Mouse (Mus musculus): Measurements from ENCODE around the gene Bicral. TPM values are rescaled to one million over a fixed set of nuclear protein-coding genes. Genes with fewer than 3 reads are reported as not detected.
A peak's percentile ranks its signal among the peaks of the same experiment; 100 is the strongest.
"Not testable (repeated sequence)": the region's sequence is repeated elsewhere in the genome, so short reads cannot be mapped to it uniquely, and the experiment has no call there.

The Bicral gene
- polyA plus RNA-seq, 1 experiment: 11.4 TPM

- Histone ChIP-seq H3K4me1 (ENCODE audit: control insufficient read depth, insufficient read depth, low read length) (peaks cover 7% of the 10 kb centered on the region; the same call in 1 of the 2 replicates), H3K36me3 (ENCODE audit: control insufficient read depth, insufficient read depth, low read length) (peaks cover 1% of the 10 kb centered on the region; the same call in 1 of the 2 replicates), H3K27ac (ENCODE audit: insufficient read depth, low read depth, low read length) (peak within 1 kb of the TSS; percentile 75), H3K4me3 (ENCODE audit: insufficient read depth, low read depth, low read length) (peak within 1 kb of the TSS; percentile 89), H3K27me3 (replicated peaks; ENCODE audit: control insufficient read depth, insufficient read depth, low read length) (no peaks in the 10 kb centered on the region)
- DNase-seq: peak; percentile 91
- peak; percentile 72 for TF ChIP-seq POLR2A (IDR thresholded peaks at IDR 0.05; ENCODE audit: low read depth, low read length)
- no peak for TF ChIP-seq CTCF (conservative IDR thresholded peaks at IDR 0.05; ENCODE audit: insufficient read depth, insufficient read length, low read depth, low read length)
- WGBS: under 1% methylated on average over 48 of the region's 50 CpGs
These were observed 85.6 kb downstream of the Bicral start, which contains the start of gene 2310039H08Rik for GRCm38 (mm10) chr17:46772404-46773277. Gene 2310039H08Rik (plus strand): TSS chr17:46772635.

- H3K27ac ChIP-seq (ENCODE audit: insufficient read depth, low read depth, low read length): peak overlapping the region; percentile 75
- 4% methylated on average over 5 of the region's 5 CpGs for WGBS
- peak overlapping the region; percentile 89 for H3K4me3 ChIP-seq (ENCODE audit: insufficient read depth, low read depth, low read length)
- H3K36me3 ChIP-seq (ENCODE audit: control insufficient read depth, insufficient read depth, low read length): peaks cover 1% of the 10 kb centered on the region; the same call in 1 of the 2 replicates
- DNase-seq: no peak
- H3K27me3 ChIP-seq (replicated peaks; ENCODE audit: control insufficient read depth, insufficient read depth, low read length): no peaks in the 10 kb centered on the region
- peaks cover 7% of the 10 kb centered on the region; the same call in 1 of the 2 replicates for H3K4me1 ChIP-seq (ENCODE audit: control insufficient read depth, insufficient read depth, low read length)
- TF ChIP-seq POLR2A (IDR thresholded peaks at IDR 0.05; ENCODE audit: low read depth, low read length) (no peak), CTCF (conservative IDR thresholded peaks at IDR 0.05; ENCODE audit: insufficient read depth, insufficient read length, low read depth, low read length) (no peak)
These were observed 86.3 kb downstream of the Bicral start for GRCm38 (mm10) chr17:46772038-46772403.

GRCm38 (mm10) chr17:46771616-46772015 lies 86.7 kb downstream of the Bicral start:
- TF ChIP-seq POLR2A (IDR thresholded peaks at IDR 0.05; ENCODE audit: low read depth, low read length) (no peak), CTCF (conservative IDR thresholded peaks at IDR 0.05; ENCODE audit: insufficient read depth, insufficient read length, low read depth, low read length) (no peak)
- H3K4me1 ChIP-seq (ENCODE audit: control insufficient read depth, insufficient read depth, low read length): peaks cover 7% of the 10 kb centered on the region; the same call in 1 of the 2 replicates
- no peaks in the 10 kb centered on the region for H3K27me3 ChIP-seq (replicated peaks; ENCODE audit: control insufficient read depth, insufficient read depth, low read length)
- no peak overlapping the region for H3K27ac ChIP-seq (ENCODE audit: insufficient read depth, low read depth, low read length)
- WGBS: 65% methylated on average over 17 of the region's 17 CpGs
- H3K4me3 ChIP-seq (ENCODE audit: insufficient read depth, low read depth, low read length): no peak overlapping the region
- peaks cover 1% of the 10 kb centered on the region; the same call in 1 of the 2 replicates for H3K36me3 ChIP-seq (ENCODE audit: control insufficient read depth, insufficient read depth, low read length)
- no peak for DNase-seq

GRCm38 (mm10) chr17:46771025-46771424 lies 87.3 kb downstream of the Bicral start:
- Histone ChIP-seq H3K4me3 (ENCODE audit: insufficient read depth, low read depth, low read length) (no peak overlapping the region), H3K36me3 (ENCODE audit: control insufficient read depth, insufficient read depth, low read length) (peaks cover 1% of the 10 kb centered on the region; the same call in 1 of the 2 replicates), H3K27me3 (replicated peaks; ENCODE audit: control insufficient read depth, insufficient read depth, low read length) (no peaks in the 10 kb centered on the region), H3K4me1 (ENCODE audit: control insufficient read depth, insufficient read depth, low read length) (peaks cover 7% of the 10 kb centered on the region; the same call in 1 of the 2 replicates), H3K27ac (ENCODE audit: insufficient read depth, low read depth, low read length) (no peak overlapping the region)
- WGBS: 84% methylated on average over 4 of the region's 4 CpGs
- no peak for DNase-seq
- TF ChIP-seq POLR2A (IDR thresholded peaks at IDR 0.05; ENCODE audit: low read depth, low read length) (no peak), CTCF (conservative IDR thresholded peaks at IDR 0.05; ENCODE audit: insufficient read depth, insufficient read length, low read depth, low read length) (no peak)

- Histone ChIP-seq H3K27ac (ENCODE audit: insufficient read depth, low read depth, low read length) (no peak overlapping the region), H3K36me3 (ENCODE audit: control insufficient read depth, insufficient read depth, low read length) (no peaks in the 10 kb centered on the region), H3K4me1 (ENCODE audit: control insufficient read depth, insufficient read depth, low read length) (peaks cover 7% of the 10 kb centered on the region; the same call in 1 of the 2 replicates), H3K4me3 (ENCODE audit: insufficient read depth, low read depth, low read length) (no peak overlapping the region), H3K27me3 (replicated peaks; ENCODE audit: control insufficient read depth, insufficient read depth, low read length) (no peaks in the 10 kb centered on the region)
- no peak for DNase-seq
- TF ChIP-seq CTCF (conservative IDR thresholded peaks at IDR 0.05; ENCODE audit: insufficient read depth, insufficient read length, low read depth, low read length) (no peak), POLR2A (IDR thresholded peaks at IDR 0.05; ENCODE audit: low read depth, low read length) (no peak)
- WGBS: 91% methylated on average over 11 of the region's 11 CpGs
These were observed 87.7 kb downstream of the Bicral start for GRCm38 (mm10) chr17:46770546-46770945.

GRCm38 (mm10) chr17:46767868-46768267 lies 90.4 kb downstream of the Bicral start:
- H3K27ac ChIP-seq (ENCODE audit: insufficient read depth, low read depth, low read length): no peak overlapping the region
- H3K27me3 ChIP-seq (replicated peaks; ENCODE audit: control insufficient read depth, insufficient read depth, low read length): no peaks in the 10 kb centered on the region
- peak; percentile 27 for DNase-seq
- TF ChIP-seq CTCF (conservative IDR thresholded peaks at IDR 0.05; ENCODE audit: insufficient read depth, insufficient read length, low read depth, low read length): no peak
- no peaks in the 10 kb centered on the region for H3K36me3 ChIP-seq (ENCODE audit: control insufficient read depth, insufficient read depth, low read length)
- H3K4me3 ChIP-seq (ENCODE audit: insufficient read depth, low read depth, low read length): no peak overlapping the region
- peaks cover 7% of the 10 kb centered on the region; the same call in 1 of the 2 replicates for H3K4me1 ChIP-seq (ENCODE audit: control insufficient read depth, insufficient read depth, low read length)
- WGBS: 33% methylated on average over 8 of the region's 8 CpGs

GRCm38 (mm10) chr17:46764916-46765315 lies 93.4 kb downstream of the Bicral start:
- DNase-seq; H3K4me1 ChIP-seq (ENCODE audit: control insufficient read depth, insufficient read depth, low read length); H3K4me3 ChIP-seq (ENCODE audit: insufficient read depth, low read depth, low read length); H3K36me3 ChIP-seq (ENCODE audit: control insufficient read depth, insufficient read depth, low read length); H3K27ac ChIP-seq (ENCODE audit: insufficient read depth, low read depth, low read length); H3K27me3 ChIP-seq (replicated peaks; ENCODE audit: control insufficient read depth, insufficient read depth, low read length): not testable (repeated sequence)
- WGBS: 67% methylated on average over 9 of the region's 9 CpGs
